Mouse (Mus musculus): Measurements from ENCODE around the gene Dcst2. TPM values are rescaled to one million over a fixed set of nuclear protein-coding genes. Genes with fewer than 3 reads are reported as not detected.

Gene Dcst2
- not detected for polyA plus RNA-seq (2014; fragmentation: Illumina TruSeq; extraction: RNeasy Lipid Tissue Mini Kit (QIAGEN cat#74804); ENCODE audit: low read depth, low replicate concordance)

DNA sequence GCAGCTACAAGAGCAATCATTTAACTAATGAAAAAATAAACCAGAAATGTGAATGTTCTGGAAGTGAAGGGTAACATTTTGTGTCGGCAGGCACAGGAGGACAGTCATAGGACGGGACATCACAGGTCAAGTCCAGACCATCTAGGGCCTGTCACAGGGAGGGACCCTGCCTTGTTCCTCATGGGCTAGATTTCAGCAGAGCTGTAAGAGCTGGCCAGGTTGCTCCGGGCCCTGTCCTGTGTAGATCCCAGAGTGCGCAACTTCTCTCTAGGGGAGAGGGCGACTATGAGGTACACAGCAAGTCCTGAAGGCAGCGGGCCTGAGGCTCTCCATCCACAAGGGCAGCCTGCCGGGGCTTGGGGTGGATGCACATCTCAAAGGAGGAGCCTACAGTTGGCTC is at the start of gene Dcst2:
TSS of gene Dcst2 (plus strand) at position 301 of the 400 bp plus-strand sequence.

DNA sequence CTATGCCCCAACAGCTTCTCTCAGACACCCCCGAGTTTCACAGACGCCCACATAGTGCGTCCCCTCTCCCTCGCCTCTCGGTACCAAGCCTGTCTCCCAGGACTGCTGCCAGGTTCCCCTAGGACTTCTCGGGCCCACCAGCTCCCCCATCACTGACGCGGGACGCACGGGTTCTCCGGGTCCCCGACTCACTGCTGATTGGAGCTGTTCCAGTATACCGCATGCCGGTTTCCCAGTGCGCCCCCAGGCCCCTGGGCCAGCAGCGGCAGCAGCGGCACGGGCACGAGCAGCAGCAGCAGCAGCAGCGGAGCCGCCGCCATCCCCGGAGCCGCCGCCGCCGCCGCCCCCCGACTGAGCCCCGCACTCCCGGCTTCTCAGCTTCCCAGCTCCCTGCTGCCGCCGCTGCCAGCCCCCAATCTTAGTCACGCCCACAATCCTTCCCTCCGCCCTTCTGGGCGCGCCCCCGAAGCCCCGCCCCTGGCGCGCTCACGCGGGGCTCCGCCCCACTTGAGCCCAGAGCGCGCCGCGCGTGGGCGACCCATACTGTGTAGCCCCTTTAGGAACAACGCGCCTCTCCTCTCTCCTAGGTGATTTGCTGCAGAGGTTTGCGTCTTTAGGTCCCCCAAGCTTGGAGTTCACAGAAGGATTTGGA is 39.1 kb upstream of the Dcst2 start, which contains the start of gene Efna3:
TSS of gene Efna3 (minus strand) at position 452 of the 652 bp plus-strand sequence.

DNA sequence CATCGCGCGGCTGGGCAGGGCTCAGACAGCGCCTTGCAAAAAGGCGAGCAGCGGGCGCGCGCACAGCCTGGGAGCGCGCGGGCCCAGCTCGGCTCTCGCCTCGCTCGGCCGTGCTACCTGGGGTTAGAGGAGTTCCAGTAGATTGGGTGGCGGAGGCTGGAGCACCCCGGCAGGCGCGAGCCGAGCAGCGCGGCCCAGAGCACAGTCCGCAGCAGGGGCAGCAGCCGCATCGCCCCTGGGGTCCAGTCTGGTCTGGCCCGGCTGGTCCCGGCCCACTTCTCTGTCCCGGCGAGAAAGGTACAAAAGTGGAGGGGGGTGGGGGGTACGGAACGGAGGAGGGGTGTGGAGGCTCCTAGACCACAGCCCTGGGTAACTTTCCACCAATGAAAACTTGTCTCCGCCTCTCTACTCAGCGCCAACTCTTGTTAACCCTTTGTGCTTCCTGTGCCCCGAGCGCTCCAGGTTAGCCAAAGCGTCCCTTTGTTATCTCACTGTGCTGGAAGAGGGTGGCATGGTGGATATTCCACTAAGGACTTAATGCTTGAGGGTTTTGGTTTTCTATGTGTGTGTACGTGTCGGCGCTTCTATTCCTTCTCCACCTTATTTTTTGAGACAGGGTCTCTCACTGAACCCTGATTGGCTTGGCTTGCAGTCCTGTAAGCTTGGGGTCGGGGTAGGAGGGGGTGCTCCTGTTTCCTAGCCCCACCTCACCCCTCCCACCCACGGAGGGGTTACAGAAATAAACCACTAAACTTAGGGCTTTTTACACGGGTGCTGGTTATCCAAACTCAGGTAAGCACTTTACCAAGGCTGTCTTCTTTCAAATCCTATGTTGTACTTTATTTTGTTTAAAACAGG is 23.8 kb upstream of the Dcst2 start, which contains the start of gene Efna4:
TSS of gene Efna4 (minus strand) at position 308 of the 858 bp plus-strand sequence.

DNA sequence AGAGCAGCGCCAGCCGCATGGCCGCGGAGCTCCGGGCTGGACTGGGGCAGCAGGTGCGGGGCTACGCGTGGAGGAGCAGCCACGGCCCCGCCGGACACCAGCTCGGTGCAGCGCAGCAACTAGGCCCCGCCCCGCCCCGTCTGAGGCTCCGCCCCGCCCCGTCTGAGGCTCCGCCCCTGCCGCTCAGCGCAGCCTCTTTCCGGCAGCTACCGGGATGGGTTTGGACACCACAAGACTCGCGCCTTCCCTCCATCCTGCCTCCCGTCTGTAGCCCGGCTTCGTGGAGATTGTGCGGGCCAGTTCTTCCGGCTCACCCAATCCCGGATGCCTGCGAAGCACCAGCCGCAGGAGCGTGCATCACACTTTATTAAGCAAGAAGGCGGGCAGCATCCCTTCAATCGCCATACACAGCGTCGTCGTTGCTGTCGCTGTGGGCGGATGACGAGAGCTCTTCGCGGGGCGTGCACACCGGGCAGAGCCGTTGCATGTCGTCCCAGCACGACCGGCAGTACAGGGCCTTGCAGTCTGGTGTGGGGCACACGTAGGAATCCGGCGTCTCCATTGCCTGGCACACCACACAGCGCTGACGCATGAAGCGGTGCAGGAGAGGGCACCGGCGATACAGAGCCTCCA is 11.8 kb upstream of the Dcst2 start, which contains the start of gene Adam15:
TSS of gene Adam15 (minus strand) at position 128 of the 633 bp plus-strand sequence.

DNA sequence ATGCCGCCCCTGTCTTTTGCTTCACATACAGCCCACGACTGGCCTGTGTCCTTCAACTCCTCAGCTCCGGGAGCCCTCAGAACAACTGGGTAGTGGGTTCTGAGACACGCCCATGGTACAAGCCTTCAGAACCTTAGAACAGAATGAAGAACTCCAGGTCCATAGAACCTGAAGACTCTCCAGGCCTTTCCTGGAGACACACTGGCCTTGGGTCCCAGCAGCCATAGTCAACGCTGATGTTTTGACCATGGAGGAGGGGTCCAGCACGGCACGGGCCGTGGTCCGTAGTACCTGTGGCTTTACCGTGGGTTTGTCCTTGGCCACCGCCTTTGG is 3.3 kb downstream of the Dcst2 start, which contains the start of gene Dcst1:
TSS of gene Dcst1 (minus strand) at position 101 of the 333 bp plus-strand sequence.

DNA sequence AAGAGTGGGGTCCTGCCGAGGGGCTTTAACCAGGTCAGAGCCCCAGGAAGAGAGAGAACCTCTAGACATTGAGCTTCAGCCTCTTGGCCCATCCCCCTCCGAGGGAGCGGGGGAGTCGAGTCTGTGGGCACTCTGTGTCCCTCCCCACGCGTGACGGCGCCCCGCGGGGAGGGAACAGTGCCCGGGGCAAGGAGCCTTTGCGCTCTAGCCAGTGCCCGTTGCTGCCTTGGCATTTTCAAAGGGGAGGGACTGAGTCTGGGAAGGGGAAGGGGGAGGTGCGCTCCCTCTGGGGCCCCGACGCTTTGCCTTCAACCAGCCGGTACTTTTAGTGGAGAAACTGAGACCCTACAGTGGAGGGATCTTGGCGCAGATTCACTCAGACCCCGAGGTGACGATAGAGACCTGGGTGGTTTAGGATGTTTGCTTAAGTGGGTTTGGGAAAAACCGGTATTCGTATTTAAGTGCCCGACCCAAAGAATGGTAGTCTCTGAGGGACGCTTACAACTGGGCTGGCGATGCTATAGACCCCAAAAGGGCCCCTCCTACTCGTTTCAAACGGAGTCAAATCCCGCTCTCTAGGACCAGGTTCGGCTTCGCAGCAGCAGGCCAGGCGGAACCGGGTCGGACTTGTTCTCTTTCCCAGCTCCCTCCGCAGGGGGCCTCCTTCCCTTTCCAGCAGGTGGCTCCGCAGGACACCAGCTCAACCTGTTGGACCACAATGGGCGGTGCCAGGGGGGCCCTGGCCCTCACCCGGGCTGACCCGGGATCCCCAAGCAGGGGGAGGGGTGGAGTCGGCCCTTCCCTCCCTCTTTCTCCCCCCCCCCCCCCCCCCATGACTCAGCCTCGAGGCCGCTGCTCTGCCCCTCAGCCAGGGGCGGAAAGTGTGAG is 32.5 kb downstream of the Dcst2 start, which contains the start of gene Zbtb7b:
TSS of gene Zbtb7b (minus strand) at position 771 of the 888 bp plus-strand sequence.

DNA sequence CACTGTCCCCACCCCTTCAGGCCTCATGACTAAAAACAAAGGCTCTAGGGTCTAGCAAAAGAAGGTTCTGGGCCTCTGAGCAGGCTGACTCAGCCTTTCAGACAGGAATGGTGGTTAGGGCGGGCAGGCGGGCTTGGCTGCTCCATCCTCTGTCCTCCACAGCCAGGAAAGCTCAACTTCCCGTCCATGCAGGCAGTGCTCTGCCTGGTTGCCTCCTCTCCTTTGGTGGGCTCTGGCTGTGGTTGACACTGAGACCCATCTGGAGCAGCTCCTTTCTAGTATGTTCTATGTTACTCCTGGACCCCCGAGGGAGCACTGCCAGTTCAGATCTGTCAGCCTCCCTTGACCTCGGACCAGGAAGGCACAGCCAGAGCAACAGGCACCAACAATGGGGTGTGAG is 40.9 kb downstream of the Dcst2 start, which contains the start of gene Lenep:
TSS of gene Lenep (minus strand) at position 101 of the 400 bp plus-strand sequence.

DNA sequence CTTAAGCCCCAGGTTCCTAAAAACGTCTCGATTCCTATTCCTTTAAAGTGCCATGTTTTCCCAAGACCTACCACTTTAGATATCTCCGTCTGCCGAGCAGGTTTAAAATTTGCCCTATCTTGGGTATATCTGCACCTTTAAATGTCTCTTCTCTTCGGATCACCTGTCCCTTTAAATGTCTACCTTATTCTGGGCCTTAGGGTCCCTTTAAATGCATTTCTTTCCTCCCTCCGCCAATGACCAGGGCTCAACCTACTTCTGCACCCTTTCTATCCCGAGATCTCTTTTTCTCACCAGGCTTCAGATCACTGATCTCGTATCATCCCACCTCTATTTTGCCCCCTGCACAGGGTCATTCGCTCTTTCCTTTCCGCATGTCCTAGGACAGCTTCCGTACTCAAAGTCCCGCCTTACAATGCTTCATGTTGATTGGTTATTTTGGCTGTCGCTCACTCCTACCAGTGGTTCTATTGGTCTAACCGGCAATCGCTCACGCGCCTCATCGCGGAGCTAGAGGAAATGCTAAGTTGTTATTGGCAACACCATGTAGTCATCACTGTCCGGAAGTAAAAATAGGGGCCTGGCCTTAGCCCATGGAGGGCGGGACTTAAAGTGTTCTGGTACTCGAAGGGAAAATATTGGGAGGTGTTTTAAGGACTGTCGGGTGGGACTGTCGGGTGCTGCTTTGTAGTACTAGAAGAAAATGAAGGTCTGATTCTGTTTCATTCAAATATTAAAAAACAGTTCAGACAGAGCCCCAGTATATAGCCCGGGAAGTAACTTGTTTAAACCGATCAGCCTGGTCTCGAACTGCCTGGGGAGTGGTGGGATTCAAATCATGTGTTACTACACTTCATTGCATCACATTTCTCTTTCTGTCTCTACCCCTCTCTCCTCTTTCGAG is 50.0 kb downstream of the Dcst2 start, which contains the start of gene Flad1:
TSS of gene Flad1 (minus strand) at position 381 of the 904 bp plus-strand sequence.

DNA sequence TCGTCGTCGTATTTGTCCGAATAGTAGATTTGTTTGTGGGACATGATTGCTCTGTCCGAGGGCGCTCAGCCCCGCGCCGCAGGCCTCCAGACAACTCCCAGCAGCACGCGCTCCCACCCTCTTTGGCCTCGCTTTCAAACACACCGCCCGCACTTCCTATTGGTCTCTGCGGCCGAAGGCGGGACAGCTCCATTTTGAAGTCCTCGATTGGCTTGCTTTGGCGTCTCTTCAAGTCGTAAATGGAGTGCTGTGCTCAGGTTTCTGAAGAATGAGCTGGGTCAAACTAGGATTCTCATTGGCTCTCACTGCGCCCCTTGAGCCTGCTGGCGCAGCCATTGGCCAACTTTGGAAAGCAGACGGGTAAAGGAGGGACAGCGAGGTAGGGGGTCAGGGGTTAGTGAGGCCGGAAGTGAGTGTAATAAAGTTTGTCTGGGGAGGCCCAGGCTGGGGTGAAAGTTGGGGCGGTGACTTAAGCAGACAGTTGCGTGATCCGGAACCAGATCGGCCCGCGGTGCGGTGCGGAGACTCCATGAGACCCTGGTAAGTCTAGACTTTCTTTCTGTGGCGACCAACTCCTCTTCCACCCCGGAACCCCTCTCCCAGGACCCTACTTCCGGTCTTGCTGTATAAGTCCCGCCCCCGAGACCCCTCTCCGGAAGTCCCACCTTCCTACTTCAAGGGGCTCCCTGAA is 56.5 kb downstream of the Dcst2 start, which contains the start of the genes Cks1b and Shc1:
TSS of gene Cks1b (minus strand) at position 214 of the 691 bp plus-strand sequence.
TSS of gene Shc1 (plus strand) at position 274 of the 691 bp plus-strand sequence.

Other genes with a start within 250 kb of the Dcst2 start
- gene Pklr, start 225.8 kb upstream of the Dcst2 start, polyA plus RNA-seq (2014; fragmentation: Illumina TruSeq; extraction: RNeasy Lipid Tissue Mini Kit (QIAGEN cat#74804); ENCODE audit: low read depth, low replicate concordance), result not detected
- gene Hcn3, start 201.8 kb upstream of the Dcst2 start, polyA plus RNA-seq (2014; fragmentation: Illumina TruSeq; extraction: RNeasy Lipid Tissue Mini Kit (QIAGEN cat#74804); ENCODE audit: low read depth, low replicate concordance), result 0.73 TPM
- 30.6 TPM for gene Clk2, start 197.2 kb upstream of the Dcst2 start, polyA plus RNA-seq (2014; fragmentation: Illumina TruSeq; extraction: RNeasy Lipid Tissue Mini Kit (QIAGEN cat#74804); ENCODE audit: low read depth, low replicate concordance)
- 52.7 TPM for gene Scamp3, start 184.5 kb upstream of the Dcst2 start, polyA plus RNA-seq (2014; fragmentation: Illumina TruSeq; extraction: RNeasy Lipid Tissue Mini Kit (QIAGEN cat#74804); ENCODE audit: low read depth, low replicate concordance)
- 5.2 TPM for gene Fam189b, start 178.8 kb upstream of the Dcst2 start, polyA plus RNA-seq (2014; fragmentation: Illumina TruSeq; extraction: RNeasy Lipid Tissue Mini Kit (QIAGEN cat#74804); ENCODE audit: low read depth, low replicate concordance)
- gene Gba, start 159.0 kb upstream of the Dcst2 start, polyA plus RNA-seq (2014; fragmentation: Illumina TruSeq; extraction: RNeasy Lipid Tissue Mini Kit (QIAGEN cat#74804); ENCODE audit: low read depth, low replicate concordance), result 17.9 TPM
- 12.0 TPM for gene Thbs3, start 146.8 kb upstream of the Dcst2 start, polyA plus RNA-seq (2014; fragmentation: Illumina TruSeq; extraction: RNeasy Lipid Tissue Mini Kit (QIAGEN cat#74804); ENCODE audit: low read depth, low replicate concordance)
- 78.4 TPM for gene Mtx1, start 134.9 kb upstream of the Dcst2 start, polyA plus RNA-seq (2014; fragmentation: Illumina TruSeq; extraction: RNeasy Lipid Tissue Mini Kit (QIAGEN cat#74804); ENCODE audit: low read depth, low replicate concordance)
- 0.18 TPM for gene Muc1, start 132.9 kb upstream of the Dcst2 start, polyA plus RNA-seq (2014; fragmentation: Illumina TruSeq; extraction: RNeasy Lipid Tissue Mini Kit (QIAGEN cat#74804); ENCODE audit: low read depth, low replicate concordance)
- 57.1 TPM for gene Krtcap2, start 116.0 kb upstream of the Dcst2 start, polyA plus RNA-seq (2014; fragmentation: Illumina TruSeq; extraction: RNeasy Lipid Tissue Mini Kit (QIAGEN cat#74804); ENCODE audit: low read depth, low replicate concordance)
- gene Trim46, start 115.7 kb upstream of the Dcst2 start, polyA plus RNA-seq (2014; fragmentation: Illumina TruSeq; extraction: RNeasy Lipid Tissue Mini Kit (QIAGEN cat#74804); ENCODE audit: low read depth, low replicate concordance), result 1.0 TPM
- 48.2 TPM for gene Dpm3, start 102.6 kb upstream of the Dcst2 start, polyA plus RNA-seq (2014; fragmentation: Illumina TruSeq; extraction: RNeasy Lipid Tissue Mini Kit (QIAGEN cat#74804); ENCODE audit: low read depth, low replicate concordance)
- 42.9 TPM for gene Slc50a1, start 91.4 kb upstream of the Dcst2 start, polyA plus RNA-seq (2014; fragmentation: Illumina TruSeq; extraction: RNeasy Lipid Tissue Mini Kit (QIAGEN cat#74804); ENCODE audit: low read depth, low replicate concordance)
- gene Efna1, start 80.8 kb upstream of the Dcst2 start, polyA plus RNA-seq (2014; fragmentation: Illumina TruSeq; extraction: RNeasy Lipid Tissue Mini Kit (QIAGEN cat#74804); ENCODE audit: low read depth, low replicate concordance), result 33.4 TPM
- gene Efna3, start 39.0 kb upstream of the Dcst2 start, polyA plus RNA-seq (2014; fragmentation: Illumina TruSeq; extraction: RNeasy Lipid Tissue Mini Kit (QIAGEN cat#74804); ENCODE audit: low read depth, low replicate concordance), result not detected
- 0.37 TPM for gene Efna4, start 23.9 kb upstream of the Dcst2 start, polyA plus RNA-seq (2014; fragmentation: Illumina TruSeq; extraction: RNeasy Lipid Tissue Mini Kit (QIAGEN cat#74804); ENCODE audit: low read depth, low replicate concordance)
- gene Adam15, start 12.0 kb upstream of the Dcst2 start, polyA plus RNA-seq (2014; fragmentation: Illumina TruSeq; extraction: RNeasy Lipid Tissue Mini Kit (QIAGEN cat#74804); ENCODE audit: low read depth, low replicate concordance), result 92.6 TPM
- gene Dcst1, start 3.3 kb downstream of the Dcst2 start, polyA plus RNA-seq (2014; fragmentation: Illumina TruSeq; extraction: RNeasy Lipid Tissue Mini Kit (QIAGEN cat#74804); ENCODE audit: low read depth, low replicate concordance), result not detected
- gene Zbtb7b, start 32.8 kb downstream of the Dcst2 start, polyA plus RNA-seq (2014; fragmentation: Illumina TruSeq; extraction: RNeasy Lipid Tissue Mini Kit (QIAGEN cat#74804); ENCODE audit: low read depth, low replicate concordance), result 25.7 TPM
- gene Lenep, start 40.8 kb downstream of the Dcst2 start, polyA plus RNA-seq (2014; fragmentation: Illumina TruSeq; extraction: RNeasy Lipid Tissue Mini Kit (QIAGEN cat#74804); ENCODE audit: low read depth, low replicate concordance), result not detected
- 50.8 TPM for gene Flad1, start 49.9 kb downstream of the Dcst2 start, polyA plus RNA-seq (2014; fragmentation: Illumina TruSeq; extraction: RNeasy Lipid Tissue Mini Kit (QIAGEN cat#74804); ENCODE audit: low read depth, low replicate concordance)
- gene Cks1b, start 56.4 kb downstream of the Dcst2 start, polyA plus RNA-seq (2014; fragmentation: Illumina TruSeq; extraction: RNeasy Lipid Tissue Mini Kit (QIAGEN cat#74804); ENCODE audit: low read depth, low replicate concordance), result 3.8 TPM
- 27.3 TPM for gene Shc1, start 56.5 kb downstream of the Dcst2 start, polyA plus RNA-seq (2014; fragmentation: Illumina TruSeq; extraction: RNeasy Lipid Tissue Mini Kit (QIAGEN cat#74804); ENCODE audit: low read depth, low replicate concordance)
- gene Pygo2, start 68.2 kb downstream of the Dcst2 start, polyA plus RNA-seq (2014; fragmentation: Illumina TruSeq; extraction: RNeasy Lipid Tissue Mini Kit (QIAGEN cat#74804); ENCODE audit: low read depth, low replicate concordance), result 19.0 TPM
- 78.1 TPM for gene Pbxip1, start 74.7 kb downstream of the Dcst2 start, polyA plus RNA-seq (2014; fragmentation: Illumina TruSeq; extraction: RNeasy Lipid Tissue Mini Kit (QIAGEN cat#74804); ENCODE audit: low read depth, low replicate concordance)
- 19.8 TPM for gene Pmvk, start 92.6 kb downstream of the Dcst2 start, polyA plus RNA-seq (2014; fragmentation: Illumina TruSeq; extraction: RNeasy Lipid Tissue Mini Kit (QIAGEN cat#74804); ENCODE audit: low read depth, low replicate concordance)
- gene Kcnn3, start 158.2 kb downstream of the Dcst2 start, polyA plus RNA-seq (2014; fragmentation: Illumina TruSeq; extraction: RNeasy Lipid Tissue Mini Kit (QIAGEN cat#74804); ENCODE audit: low read depth, low replicate concordance), result 1.3 TPM